Mouse (Mus musculus): Measurements from ENCODE around the gene Rnase9. TPM values are rescaled to one million over a fixed set of nuclear protein-coding genes. Genes with fewer than 3 reads are reported as not detected.

Rnase9 gene
- polyA plus RNA-seq, 1 experiment = not detected

GRCm38 (mm10) chr14:51060761-51061160 is 19.1 kb upstream of the Rnase9 start:
- TF ChIP-seq GATA1 (IDR thresholded peaks at IDR 0.05; ENCODE audit: low read length) = no peak

- TF ChIP-seq GATA1 (IDR thresholded peaks at IDR 0.05; ENCODE audit: low read length) = no peak
Observed at GRCm38 (mm10) chr14:51057401-51057831, 15.7 kb upstream of the Rnase9 start, which contains the start of gene Rnase12. Gene Rnase12 (minus strand): TSS chr14:51057661.

- no peak for TF ChIP-seq GATA1 (IDR thresholded peaks at IDR 0.05; ENCODE audit: low read length)
Observed at GRCm38 (mm10) chr14:51054243-51055237, 12.9 kb upstream of the Rnase9 start.

- TF ChIP-seq GATA1 (IDR thresholded peaks at IDR 0.05; ENCODE audit: low read length) = no peak
Observed at GRCm38 (mm10) chr14:51053176-51053575, 11.5 kb upstream of the Rnase9 start.

GRCm38 (mm10) chr14:51051941-51052340 is 10.3 kb upstream of the Rnase9 start:
- TF ChIP-seq GATA1 (IDR thresholded peaks at IDR 0.05; ENCODE audit: low read length) = no peak

- TF ChIP-seq GATA1 (IDR thresholded peaks at IDR 0.05; ENCODE audit: low read length) = no peak
Observed at GRCm38 (mm10) chr14:51050063-51050462, 8.4 kb upstream of the Rnase9 start, which contains the start of gene Rnase11. Gene Rnase11 (minus strand): TSS chr14:51050163.

- TF ChIP-seq GATA1 (IDR thresholded peaks at IDR 0.05; ENCODE audit: low read length) = no peak
Observed at GRCm38 (mm10) chr14:51047846-51048245, 6.2 kb upstream of the Rnase9 start.

GRCm38 (mm10) chr14:51036214-51036613 is 5.5 kb downstream of the Rnase9 start:
- TF ChIP-seq GATA1 (IDR thresholded peaks at IDR 0.05; ENCODE audit: low read length) = no peak

- no peak for TF ChIP-seq GATA1 (IDR thresholded peaks at IDR 0.05; ENCODE audit: low read length)
Observed at GRCm38 (mm10) chr14:51035206-51035605, 6.5 kb downstream of the Rnase9 start.

- TF ChIP-seq GATA1 (IDR thresholded peaks at IDR 0.05; ENCODE audit: low read length) = no peak
Observed at GRCm38 (mm10) chr14:51027387-51028155, 14.1 kb downstream of the Rnase9 start.

- no peak for TF ChIP-seq GATA1 (IDR thresholded peaks at IDR 0.05; ENCODE audit: low read length)
Observed at GRCm38 (mm10) chr14:51026391-51027133, 15.1 kb downstream of the Rnase9 start.

GRCm38 (mm10) chr14:51024820-51025219 is 16.8 kb downstream of the Rnase9 start:
- TF ChIP-seq GATA1 (IDR thresholded peaks at IDR 0.05; ENCODE audit: low read length) = no peak

GRCm38 (mm10) chr14:51023457-51023856 is 18.2 kb downstream of the Rnase9 start:
- no peak for TF ChIP-seq GATA1 (IDR thresholded peaks at IDR 0.05; ENCODE audit: low read length)

GRCm38 (mm10) chr14:51017256-51017655 is 24.4 kb downstream of the Rnase9 start:
- no peak for TF ChIP-seq GATA1 (IDR thresholded peaks at IDR 0.05; ENCODE audit: low read length)

GRCm38 (mm10) chr14:51015780-51016179 is 25.9 kb downstream of the Rnase9 start:
- TF ChIP-seq GATA1 (IDR thresholded peaks at IDR 0.05; ENCODE audit: low read length) = no peak

Data from G1E-ER4 (cell line).